Mouse (Mus musculus) C2C12 (cell line): Measurements from ENCODE around the gene Nipal4.
"Not testable (repeated sequence)": the region's sequence is repeated elsewhere in the genome, so short reads cannot be mapped to it uniquely, and the experiment has no call there.

Source experiments
- CEBPB ChIP-seq: IDR thresholded peaks from one replicate; pipeline ENCODE4 v1.6.1; 2011; ENCODE audit warnings: low read depth, mild to moderate bottlenecking, control low read depth, moderate library complexity
- CTCF ChIP-seq: IDR thresholded peaks from one replicate; pipeline ENCODE4 v1.5.1; 2011; ENCODE audit not compliant: control insufficient read depth, insufficient read depth, insufficient read length
- FOSL1 ChIP-seq: IDR thresholded peaks from one replicate; pipeline ENCODE4 v1.8.0; 2011; ENCODE audit warnings: mild to moderate bottlenecking, low read length; ENCODE audit not compliant: poor library complexity, insufficient read depth, severe bottlenecking
- MAX ChIP-seq: IDR thresholded peaks from one replicate; pipeline ENCODE4 v1.6.1; 2011; ENCODE audit warnings: mild to moderate bottlenecking, control low read depth
- MYOD1 ChIP-seq: IDR thresholded peaks from one replicate; pipeline ENCODE4 v1.6.1; 2011; ENCODE audit warnings: low read depth; ENCODE audit not compliant: control insufficient read depth, insufficient read length
- MYOG ChIP-seq: IDR thresholded peaks from one replicate; pipeline ENCODE4 v1.6.1; 2011; ENCODE audit not compliant: control insufficient read depth, insufficient read length; ENCODE audit errors: extremely low read depth
- USF1 ChIP-seq: IDR thresholded peaks from one replicate; pipeline ENCODE4 v1.6.1; 2011; ENCODE audit warnings: low read depth, mild to moderate bottlenecking, control low read depth, moderate library complexity

DNA sequence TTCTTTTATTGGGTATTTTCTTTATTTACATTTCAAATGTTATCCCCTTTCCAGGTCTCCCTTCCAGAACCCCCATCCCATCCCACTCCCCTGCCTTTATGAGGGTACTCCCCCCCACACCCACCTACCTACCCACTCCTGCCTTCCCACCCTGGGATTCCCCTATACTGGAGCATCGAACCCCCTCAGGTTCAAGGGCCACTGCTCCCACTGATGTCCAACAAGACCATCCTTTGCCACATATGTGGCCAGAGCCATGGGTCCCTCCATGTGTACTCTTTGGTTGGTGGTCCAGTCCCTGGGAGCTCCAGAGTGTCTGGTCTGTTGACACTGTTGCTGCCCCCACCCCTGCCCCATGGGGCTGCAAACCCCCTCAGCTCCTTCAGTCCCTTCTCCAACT is 15.7 kb upstream of the Nipal4 start:
- TF ChIP-seq CTCF, MAX, MYOD1, USF1, MYOG, FOSL1, CEBPB: not testable (repeated sequence)
